Mouse (Mus musculus): ENCODE measurements around the gene Nelfe.

- TF ChIP-seq HCFC1 (IDR thresholded peaks at IDR 0.05; ENCODE audit: borderline replicate concordance, insufficient read depth, low read length): no peak
- no peak for TF ChIP-seq CHD2 (IDR thresholded peaks at IDR 0.05; ENCODE audit: low read depth, low read length)
Observed at GRCm38 (mm10) chr17:34840736-34841307, 9.4 kb upstream of the Nelfe start.
